Mouse (Mus musculus): ENCODE results near the gene Nt5e.

Nt5e gene

DNA sequence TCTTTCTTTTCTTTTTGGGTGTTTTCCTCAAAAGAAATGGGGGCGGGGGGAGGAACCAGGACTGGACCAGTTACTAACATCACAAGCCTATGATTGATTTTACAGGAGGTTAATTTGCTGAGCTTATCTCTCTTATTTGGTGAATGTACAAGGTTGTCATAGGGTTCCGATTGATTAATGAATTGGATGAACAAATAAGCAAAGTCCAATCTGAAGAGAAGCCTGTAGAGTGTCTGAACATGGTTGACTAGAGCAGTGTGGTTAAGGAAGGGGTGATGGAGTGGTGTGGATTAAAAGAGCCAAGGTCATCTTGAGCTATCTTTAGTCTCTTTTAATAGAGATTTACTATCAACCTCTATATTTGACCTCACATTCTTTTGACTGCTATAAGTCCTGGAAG lies 17.4 kb downstream of the Nt5e start:
- DNase-seq (ENCODE audit: low spot score), result no peak

DNA sequence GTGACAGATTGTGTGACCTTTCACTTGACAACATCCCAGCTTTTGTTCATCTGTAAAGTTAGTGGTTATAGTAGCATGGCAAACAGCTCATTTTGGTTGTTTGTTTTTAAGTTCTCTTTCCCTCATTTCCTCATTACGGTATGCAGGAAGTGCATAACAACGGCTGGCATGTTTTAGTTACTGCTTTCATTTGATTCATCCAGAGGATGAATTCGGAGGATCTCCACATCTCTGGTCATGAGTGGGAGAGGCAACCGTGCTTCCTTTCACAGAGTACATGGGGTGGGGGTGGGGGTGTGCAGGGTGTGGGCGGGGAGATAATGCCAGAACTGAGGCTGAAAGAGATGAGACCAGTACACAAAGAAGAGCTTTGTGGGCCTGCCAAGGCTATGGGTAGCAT lies 19.9 kb downstream of the Nt5e start:
- no peak for DNase-seq (ENCODE audit: low spot score)

DNA sequence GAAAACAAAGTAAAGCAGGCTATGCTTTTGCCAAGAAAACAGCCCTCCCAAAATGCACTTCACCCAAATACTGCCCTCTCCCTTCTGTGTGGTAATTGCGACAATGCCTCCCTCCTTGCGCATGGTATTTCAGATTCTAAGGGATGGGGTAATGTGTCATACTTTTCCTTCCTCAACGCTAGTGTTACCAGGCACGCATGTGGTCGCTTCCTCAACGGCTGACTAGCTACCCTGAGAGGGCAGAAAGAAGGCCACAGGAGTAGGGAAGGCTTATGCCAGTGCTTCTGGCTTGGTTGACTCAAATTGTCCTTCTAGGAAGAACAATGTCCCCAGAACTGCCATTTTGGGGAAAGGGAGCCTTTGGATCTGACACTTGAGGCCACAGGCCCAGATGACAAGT lies 21.6 kb downstream of the Nt5e start:
- no peak for DNase-seq (ENCODE audit: low spot score)

DNA sequence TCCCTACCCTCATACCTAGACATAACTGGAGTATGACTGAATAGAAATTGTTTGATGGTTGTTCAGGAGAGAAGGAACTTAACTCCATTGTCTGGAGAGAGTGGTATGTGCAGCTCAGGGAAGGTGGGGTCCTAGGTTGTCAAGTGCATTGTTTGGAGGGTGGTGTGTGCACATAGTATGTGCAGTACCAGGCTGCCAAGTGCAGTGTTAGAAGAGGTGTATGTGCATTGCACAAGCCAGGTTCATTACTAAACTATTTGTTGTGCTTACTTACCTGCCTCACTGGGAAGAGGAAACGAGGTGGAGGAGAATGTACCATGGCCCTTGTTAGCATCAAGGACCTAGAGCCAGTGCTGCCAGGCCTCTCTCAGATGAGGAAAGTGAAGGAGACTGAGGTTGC lies 23.3 kb downstream of the Nt5e start:
- DNase-seq (ENCODE audit: low spot score), result no peak

DNA sequence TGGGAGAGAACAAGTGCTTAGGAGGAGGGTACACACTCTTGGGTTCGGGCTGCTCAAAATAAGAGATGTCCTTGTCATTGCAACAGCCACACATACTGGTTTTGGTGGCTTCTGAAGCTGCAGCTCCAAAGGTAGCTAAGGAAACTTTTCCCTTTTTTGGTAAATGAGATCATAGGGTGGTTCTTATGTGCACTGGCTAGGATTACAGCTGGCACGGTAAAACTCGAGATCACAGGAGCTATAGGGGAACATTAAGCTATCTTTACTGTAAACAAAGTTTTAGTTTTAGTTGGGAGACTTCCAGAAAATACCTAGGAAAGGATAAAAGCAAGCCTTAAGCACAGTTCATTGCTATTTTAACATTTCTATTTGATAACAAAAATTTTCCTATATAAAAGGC lies 24.2 kb downstream of the Nt5e start:
- DNase-seq (ENCODE audit: low spot score), result no peak

DNA sequence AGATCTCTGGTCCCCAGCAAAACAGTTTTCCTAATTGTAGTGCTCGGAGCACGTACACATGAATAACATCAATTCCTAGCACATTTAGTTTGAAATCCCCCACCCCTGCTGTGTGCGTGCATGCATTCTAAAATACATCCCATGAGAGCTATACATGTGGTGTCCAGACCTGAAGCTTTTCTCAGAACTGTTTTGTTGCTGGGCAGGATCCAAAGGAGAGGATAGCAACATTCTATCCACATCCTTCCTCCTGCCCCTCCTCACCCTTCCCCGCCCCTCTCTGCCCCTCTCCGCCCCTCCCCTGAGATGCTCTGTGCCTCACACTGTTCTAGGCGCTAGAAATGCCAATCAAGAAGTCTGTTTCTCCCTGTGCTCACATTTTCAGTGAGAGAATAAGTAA lies 25.7 kb downstream of the Nt5e start:
- DNase-seq (ENCODE audit: low spot score), result no peak

DNA sequence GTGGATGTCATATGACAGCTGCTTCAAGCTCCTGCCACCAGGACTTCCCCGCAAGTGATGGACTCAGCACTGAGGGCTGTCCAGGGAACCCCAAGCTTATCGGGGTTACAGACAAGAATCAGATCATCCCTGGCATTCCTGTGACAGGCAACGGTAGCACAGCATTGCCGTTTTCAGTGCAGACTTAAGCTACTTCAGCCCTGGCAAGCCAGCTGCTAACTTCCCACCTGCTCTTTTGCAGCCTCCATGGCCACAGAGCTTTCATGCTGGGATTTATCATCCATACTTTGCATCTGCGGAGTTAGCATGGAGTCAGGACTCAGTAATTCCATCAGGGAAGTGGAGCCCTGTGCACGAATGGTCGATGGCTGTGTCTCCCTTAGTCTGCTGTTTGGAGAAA lies 26.5 kb downstream of the Nt5e start:
- DNase-seq (ENCODE audit: low spot score), result no peak

DNA sequence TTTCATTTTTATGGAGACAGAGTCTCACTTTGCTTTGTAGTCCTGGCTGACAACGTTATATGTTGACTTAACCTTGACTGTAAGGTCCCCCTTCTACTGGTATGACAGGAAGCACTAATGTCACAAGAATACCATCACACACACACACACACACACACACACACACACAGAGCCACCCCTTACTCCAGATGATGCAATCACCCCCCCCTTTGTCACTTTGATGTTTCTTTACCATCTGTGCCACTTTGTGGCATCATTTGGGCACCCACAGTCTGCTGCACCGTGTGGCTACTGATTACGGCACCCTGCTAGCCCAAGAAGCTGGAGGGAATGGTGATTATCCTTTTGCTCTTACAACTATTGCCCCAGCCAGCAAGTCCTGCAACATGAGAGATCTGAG lies 30.2 kb downstream of the Nt5e start:
- DNase-seq (ENCODE audit: low spot score), result no peak

DNA sequence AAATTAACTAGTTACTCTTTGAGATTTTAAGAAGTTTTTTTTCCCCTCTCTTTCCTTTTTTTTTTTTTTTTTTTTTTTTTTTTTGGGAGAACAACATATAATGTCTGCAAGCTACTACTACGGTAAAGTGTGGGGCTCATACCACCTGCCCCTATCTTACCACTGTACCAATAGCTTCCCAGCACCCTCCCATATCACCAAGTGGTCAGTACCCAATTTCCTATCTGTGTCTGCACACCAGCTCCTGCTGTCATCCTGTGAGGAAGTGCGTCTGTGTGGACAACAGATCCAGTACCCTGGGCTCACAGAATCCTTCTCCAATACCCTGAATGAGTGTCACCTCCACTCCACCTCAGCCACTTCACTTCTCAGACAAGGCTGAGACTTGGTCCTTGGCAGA lies 32.1 kb downstream of the Nt5e start:
- DNase-seq (ENCODE audit: low spot score), result no peak

DNA sequence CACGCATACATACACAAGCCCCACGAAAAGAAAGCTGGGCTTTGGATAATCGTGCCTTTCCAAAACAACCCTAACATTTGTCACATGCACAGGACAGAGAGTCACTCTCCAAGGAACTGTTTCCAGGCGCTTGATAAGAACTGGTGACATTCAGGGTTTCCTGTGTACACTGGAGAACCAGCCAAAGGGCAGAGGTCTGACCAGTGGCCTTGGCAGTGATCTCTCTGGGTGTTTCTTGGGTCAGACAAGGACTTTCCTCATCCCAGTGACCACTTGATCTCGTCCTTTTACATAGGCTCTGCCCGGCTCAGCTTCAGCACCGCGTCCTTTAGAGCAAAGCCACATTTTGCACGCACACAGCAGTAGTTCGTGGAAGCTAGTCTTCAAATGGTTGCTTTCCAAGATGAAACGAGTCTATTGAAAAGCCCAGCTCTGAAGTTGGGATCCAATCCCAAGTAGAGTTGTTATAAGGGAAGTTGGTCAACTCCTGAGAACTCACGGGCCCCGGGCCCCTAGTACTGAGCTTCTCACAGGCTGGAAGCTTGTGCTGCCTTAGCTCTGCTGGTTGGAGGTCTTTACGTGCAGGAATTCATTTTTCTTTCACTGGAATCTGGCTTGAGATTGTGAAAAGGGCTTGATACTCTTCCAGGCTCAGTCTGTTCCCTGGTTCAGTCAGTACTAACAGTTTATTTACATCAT lies 34.4 kb downstream of the Nt5e start:
- no peak for DNase-seq (ENCODE audit: low spot score)

DNA sequence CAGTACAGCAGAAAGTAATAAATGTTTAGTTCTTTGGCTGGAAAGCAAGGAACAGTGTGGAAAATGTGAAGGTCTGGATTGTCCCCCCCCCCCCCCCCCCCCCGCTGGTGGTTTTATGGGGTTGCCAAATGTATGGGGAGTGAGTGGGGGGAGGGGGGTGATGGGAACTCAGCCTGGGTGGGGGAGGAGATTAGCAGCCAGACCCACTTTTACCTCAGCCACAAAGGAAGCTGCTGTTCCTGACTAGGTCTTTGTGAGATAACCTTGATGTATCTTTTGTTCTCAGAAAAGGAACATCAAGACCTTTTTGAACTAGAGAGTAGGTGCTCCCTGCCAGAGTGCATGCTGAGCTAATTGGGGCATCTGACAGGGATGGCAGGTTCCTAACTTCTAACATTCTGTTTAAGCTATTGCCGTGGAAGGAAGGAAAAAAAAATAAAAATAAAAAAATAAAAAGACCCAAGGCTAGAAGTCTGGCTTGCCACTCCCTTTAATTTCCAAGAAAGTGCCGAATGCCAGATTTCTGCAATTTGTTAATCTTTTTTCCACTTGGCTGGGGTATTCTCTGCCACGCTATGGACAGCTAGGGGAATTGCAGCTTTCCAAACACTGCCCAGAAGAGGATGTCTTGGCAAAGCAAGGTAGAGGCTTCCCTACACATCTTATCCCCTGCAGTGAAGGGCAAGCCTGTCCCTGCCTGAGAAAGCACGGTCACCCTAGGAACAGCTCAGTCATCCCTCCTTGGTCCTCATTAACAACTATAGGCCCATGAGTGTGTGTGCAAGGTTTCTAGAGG lies 35.3 kb downstream of the Nt5e start:
- DNase-seq (ENCODE audit: low spot score), result no peak

DNA sequence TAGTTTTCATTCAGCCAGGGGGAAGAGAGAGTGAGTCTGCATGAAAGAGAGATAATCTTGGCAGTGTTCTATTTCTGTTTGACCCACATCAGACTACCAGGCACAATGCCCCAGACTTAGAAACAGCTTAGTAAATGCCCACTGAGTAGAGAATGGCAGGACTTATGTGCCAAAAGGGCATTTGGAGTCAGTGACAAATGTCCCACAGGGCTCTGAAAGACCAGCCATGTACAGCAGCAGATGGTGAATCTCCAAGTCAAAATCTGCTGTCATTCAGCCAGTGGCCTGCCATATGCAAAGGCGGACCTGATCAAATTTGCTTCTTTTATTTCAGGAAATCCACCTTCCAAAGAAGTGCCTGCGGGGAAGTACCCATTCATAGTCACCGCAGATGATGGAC lies 36.1 kb downstream of the Nt5e start:
- no peak for DNase-seq (ENCODE audit: low spot score)

DNA sequence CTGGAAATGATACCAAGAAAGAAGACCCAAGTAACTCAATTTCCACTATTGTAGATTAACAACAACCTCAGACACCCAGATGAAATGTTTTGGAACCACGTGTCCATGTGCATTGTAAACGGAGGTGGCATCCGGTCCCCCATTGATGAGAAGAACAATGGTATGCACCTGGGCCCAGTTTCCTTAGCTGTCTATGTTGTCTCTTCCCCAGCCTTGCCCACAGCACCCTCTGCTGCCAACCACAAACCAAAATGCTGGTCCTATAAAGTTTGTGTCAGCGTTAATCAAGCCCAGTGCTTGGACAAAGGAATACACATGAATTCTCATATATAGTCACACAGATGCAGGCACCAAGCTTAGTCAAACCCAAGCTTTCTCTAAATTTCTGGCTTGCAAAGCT lies 39.3 kb downstream of the Nt5e start:
- DNase-seq (ENCODE audit: low spot score), result no peak

DNA sequence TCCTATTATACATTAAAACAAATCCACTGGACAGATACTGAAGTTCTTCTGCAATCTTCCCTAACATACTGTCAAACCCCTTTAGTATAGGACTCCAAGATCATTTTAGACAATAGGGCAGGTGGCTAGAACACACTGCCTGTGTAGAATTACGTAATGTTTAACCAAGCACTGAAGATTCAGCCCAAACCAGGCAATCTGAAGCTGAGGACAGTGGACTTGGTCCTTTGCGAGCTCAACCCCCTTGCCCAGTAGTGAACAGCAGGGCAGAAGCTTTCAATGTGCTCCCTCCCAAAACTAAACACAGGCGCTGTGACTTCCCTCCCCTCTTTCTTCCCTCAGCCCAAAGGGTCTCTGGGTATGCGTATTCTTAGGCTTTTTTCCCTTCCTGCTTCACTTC lies 39.8 kb downstream of the Nt5e start:
- DNase-seq (ENCODE audit: low spot score), result no peak

DNA sequence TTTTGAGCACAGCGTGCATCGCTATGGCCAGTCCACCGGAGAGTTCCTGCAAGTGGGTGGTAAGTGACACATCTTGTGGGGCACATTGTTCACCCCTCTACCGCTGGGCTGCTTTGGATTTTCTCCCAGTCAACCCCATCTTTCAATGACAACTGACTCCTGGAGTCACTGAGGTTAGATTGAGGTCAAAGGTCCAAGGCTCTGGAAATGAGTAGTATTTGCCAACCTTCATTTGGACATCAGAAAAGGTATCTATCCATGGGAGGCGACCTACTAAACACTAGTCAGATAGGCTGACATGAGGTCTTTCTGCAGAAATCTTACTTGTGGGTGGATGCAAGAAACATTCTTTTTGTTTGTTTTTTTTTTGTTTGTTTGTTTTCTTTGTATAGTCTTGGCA lies 40.3 kb downstream of the Nt5e start:
- DNase-seq (ENCODE audit: low spot score), result no peak

DNA sequence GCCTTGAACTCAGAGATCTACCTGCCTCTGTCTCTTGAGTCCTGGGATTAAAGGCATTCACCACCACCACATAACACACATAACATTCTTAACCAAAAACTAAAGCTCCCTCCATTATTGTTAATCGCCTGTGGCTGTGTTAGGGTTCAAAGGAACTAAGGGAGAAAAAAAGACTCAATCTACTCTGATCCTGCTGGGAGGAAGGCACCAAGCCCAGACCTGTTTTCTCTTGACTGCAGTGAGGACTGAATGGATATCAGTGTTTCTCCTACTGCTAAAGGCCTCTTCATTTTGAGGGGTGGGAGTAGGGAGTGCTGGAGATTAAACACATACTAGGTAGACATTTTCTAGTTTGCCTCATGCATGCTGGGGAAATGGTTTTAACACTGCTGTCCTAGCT lies 40.8 kb downstream of the Nt5e start:
- DNase-seq (ENCODE audit: low spot score), result no peak

DNA sequence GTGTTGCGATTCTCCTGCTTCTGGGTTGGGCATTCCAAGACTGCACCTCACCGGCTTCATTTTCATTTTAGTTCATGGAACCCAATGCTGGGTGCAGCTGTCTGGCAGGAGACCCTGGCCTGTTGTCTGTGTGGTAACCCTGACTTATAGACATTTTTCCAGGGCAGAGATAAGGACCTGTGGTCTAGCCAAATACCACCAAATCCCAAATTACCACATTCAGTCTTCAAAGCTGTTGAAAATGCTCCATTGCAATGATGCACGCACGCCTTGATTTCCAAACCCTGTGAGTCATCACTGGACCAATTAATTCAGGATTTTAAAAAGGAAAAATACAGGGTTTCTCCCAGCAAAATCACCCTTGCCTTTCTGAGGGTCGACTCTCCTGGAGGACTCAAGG lies 41.5 kb downstream of the Nt5e start:
- no peak for DNase-seq (ENCODE audit: low spot score)

DNA sequence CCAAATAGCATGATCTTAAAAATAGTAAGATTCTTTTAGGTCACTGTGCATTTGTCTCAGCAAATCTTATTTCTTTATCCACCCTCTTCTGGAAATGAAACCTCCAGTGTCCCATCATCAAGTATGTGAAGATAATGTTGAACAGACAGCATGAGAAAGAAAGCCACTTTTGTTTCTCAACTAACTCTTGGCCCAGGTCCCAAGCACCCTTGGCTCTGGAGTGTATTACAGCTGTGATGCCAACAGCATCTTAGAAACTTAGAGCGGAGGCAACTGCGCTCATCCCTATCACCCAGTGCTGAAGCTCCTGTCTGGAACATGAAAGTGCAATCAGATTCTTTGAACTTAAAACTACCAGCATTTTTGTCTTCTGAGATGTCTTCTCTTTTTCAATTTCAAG lies 42.7 kb downstream of the Nt5e start:
- no peak for DNase-seq (ENCODE audit: low spot score)

DNA sequence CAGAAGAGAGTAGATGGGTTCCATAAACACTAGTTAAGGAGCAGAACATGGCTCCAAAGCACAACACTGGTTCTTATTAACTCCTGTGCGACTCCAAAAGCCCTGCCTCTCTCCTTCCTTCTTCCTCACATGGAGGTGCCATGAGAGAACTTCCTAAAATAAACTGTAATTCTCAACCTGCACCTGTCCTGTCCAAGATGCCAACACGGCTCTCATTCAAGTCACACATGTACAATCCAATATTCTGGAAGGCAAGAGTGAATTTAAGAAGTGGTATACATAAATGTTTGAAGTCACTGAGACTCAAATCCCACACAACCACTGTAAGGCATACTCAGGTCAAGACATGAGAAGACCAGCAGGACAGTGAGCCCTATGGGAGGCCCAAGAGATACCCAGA lies 44.2 kb downstream of the Nt5e start:
- no peak for DNase-seq (ENCODE audit: low spot score)

DNA sequence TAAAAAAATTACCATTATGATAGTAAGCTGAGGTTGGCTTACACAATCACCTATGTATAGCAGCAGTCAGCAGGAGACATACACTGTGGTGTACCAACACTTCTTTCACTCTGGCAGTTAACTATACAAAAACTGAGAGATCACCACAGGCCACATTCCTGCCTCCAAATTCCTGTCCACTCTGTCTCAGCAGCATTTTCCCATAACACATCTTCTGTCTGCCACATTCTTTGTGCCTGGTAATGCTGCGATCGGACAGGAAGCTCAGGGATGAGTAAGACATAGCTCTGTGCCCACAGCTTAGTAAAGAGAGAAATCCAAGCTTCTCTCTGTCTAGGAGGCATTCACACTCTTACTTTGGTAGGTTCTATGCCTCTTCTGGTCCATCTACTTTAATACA lies 46.0 kb downstream of the Nt5e start:
- DNase-seq (ENCODE audit: low spot score), result no peak

DNA sequence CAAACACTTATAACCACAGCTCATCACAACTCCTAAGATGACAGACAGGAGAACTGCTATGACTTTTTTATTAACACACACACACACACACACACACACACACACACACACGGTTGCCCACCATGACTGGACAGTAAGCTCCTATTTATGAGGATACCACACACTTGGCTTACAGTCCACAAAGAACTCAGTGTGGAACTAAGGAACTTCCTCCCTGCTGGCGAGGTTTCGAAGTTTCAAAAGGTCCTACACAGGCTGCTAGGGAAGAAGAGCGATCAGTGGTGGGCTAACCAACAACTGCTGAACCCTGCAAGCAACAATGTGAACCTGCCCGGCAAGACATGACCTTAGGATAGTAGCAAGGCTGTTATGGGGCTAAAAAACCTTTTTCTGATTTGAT lies 50.5 kb downstream of the Nt5e start:
- DNase-seq (ENCODE audit: low spot score), result no peak

DNA sequence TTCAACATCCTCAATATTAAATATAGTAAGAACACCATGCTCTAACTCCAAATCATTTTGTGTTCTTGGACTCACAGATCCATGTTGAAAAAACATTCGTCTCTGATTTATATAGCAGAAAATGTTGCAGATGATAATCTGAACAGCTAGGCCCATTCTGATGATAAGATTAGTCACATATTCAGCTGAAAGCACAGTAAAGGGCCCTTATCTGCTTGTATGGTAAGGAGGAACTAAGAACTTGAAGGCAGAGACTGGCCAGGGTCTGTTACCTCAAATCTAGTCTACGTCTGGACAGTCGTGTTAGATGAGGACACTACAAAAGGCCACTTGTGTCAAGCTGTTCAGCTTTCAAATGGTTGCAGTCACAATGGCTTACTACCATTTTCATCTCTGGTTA lies 52.1 kb downstream of the Nt5e start:
- DNase-seq (ENCODE audit: low spot score), result no peak

DNA sequence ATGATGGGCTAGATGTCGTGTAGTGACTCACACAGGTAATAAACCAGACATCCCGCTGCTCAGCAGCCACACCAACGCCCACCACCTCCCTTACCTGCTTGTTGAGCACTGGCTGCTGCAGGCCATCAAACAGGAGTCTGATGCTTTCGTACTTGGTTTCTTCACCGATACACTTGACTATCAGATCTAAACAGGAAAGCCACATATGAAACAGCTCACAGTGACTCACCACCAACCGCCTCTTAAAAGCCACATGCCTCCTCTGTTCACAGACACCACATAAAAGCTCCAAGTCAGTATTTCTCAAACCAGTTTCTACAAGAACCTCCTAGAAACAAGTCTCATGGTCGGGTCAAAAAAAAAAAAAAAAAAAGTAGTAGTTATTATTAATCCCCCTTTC lies 53.1 kb downstream of the Nt5e start:
- no peak for DNase-seq (ENCODE audit: low spot score)

DNA sequence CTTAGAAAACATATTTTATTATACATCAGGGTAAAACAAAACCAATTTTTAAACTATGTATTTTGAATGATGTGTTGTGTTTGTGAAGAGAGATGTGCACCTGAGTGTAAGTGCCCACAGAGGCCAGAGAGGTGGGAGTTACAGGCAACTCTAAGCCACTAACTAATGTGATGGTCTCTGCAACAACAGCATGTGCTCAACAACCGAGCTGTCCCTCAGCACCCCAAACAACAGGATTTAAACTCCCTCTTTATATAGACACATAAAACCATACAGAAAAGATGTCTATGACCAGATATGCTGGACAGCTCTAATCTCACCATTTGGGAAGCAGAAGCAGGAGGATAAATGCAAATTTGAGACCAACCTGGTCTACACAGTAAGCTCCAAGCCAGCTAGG lies 53.5 kb downstream of the Nt5e start:
- no peak for DNase-seq (ENCODE audit: low spot score)
